Mouse (Mus musculus): Measurements from ENCODE around the gene Tacr3. TPM values are rescaled to one million over a fixed set of nuclear protein-coding genes. Genes with fewer than 3 reads are reported as not detected.

Tacr3 gene
- polyA plus RNA-seq, 1 experiment from 2014 or later: 0.33 TPM

GRCm38 (mm10) chr3:134978902-134979301 lies 150.1 kb downstream of the Tacr3 start:
- WGBS: 70% methylated on average over 3 of the region's 3 CpGs
- H3K36me3 ChIP-seq (ENCODE audit: control insufficient read depth, insufficient read depth, low read length): no peaks in the 10 kb centered on the region
- H3K9ac ChIP-seq (ENCODE audit: low read depth, low read length): no peak overlapping the region
- H3K4me3 ChIP-seq (ENCODE audit: low read length): no peak overlapping the region
- no peak overlapping the region for H3K27ac ChIP-seq (ENCODE audit: low read length)
- no peaks in the 10 kb centered on the region for H3K27me3 ChIP-seq (replicated peaks; ENCODE audit: control insufficient read depth, insufficient read depth, low read length)
- H3K9me3 ChIP-seq (ENCODE audit: control insufficient read depth, low read length): no peaks in the 10 kb centered on the region
- no peak for ATAC-seq
- no peaks in the 10 kb centered on the region for H3K4me1 ChIP-seq (ENCODE audit: control insufficient read depth, insufficient read depth, low read length)
- H3K4me2 ChIP-seq (ENCODE audit: low read depth, low read length): no peak overlapping the region

GRCm38 (mm10) chr3:134980140-134980539 lies 151.3 kb downstream of the Tacr3 start:
- 55% methylated on average over 3 of the region's 3 CpGs for WGBS
- no peak for ATAC-seq
- Histone ChIP-seq H3K36me3 (ENCODE audit: control insufficient read depth, insufficient read depth, low read length) (no peaks in the 10 kb centered on the region), H3K4me3 (ENCODE audit: low read length) (no peak overlapping the region), H3K27ac (ENCODE audit: low read length) (no peak overlapping the region), H3K9me3 (ENCODE audit: control insufficient read depth, low read length) (no peaks in the 10 kb centered on the region), H3K9ac (ENCODE audit: low read depth, low read length) (no peak overlapping the region), H3K4me2 (ENCODE audit: low read depth, low read length) (no peak overlapping the region), H3K4me1 (ENCODE audit: control insufficient read depth, insufficient read depth, low read length) (no peaks in the 10 kb centered on the region), H3K27me3 (replicated peaks; ENCODE audit: control insufficient read depth, insufficient read depth, low read length) (no peaks in the 10 kb centered on the region)
